Mouse (Mus musculus): ENCODE results near the gene Ptges2.

DNA sequence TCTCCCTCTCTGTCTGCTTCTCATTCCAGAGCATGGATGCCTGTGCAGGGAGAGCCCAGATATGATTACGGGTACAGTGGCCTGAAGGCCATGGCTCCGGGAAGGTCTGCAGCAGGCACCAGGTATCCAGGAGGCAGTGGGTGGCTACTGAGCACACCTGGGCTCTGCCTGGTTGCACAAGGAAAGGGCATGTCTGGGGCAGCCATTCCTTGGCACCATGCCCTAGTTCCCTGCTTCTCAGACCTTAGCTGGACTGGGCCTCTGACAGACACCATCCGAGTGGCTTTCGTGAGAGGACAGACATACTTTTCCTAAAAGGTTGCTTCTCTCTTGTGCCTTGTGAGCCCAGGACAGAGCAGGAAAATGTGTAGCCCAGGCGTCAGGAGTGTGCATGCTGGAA is 3.6 kb upstream of the Ptges2 start:
- TF ChIP-seq CTCF (IDR thresholded peaks at IDR 0.05; ENCODE audit: control insufficient read depth, insufficient read depth, low read length) (no peak), POLR2A (IDR thresholded peaks at IDR 0.05; ENCODE audit: borderline replicate concordance, control insufficient read depth, low read depth, low read length) (no peak)
